ENCODE assay signal across 15 mouse cellular contexts in the genomic region with DNA sequence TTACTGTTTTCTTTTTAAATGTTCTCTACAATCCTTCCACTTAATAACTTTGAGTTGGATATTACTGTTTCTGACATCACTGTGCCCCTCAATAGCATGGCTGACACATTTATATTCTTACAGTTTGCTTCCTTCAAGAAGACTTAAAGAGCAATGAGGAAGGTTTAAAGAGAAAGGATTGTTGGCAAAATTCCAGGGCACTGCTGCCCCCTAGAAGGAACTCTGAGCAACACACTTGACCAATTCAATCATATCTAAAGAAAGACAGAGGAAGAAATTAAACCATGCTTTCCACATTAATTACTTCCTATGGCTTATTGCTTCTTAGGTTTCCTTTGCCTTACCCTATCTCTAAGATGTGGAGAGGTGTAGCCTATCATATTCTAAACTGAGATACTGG. TPM values are rescaled to one million over a fixed set of nuclear protein-coding genes. Genes with fewer than 3 reads are reported as not detected.
DNase-seq lines count a peak whose midpoint lies in the region; ATAC-seq and TF ChIP-seq lines count a peak whose summit lies in the region.
"Had no signal": no experiment of that assay in that cellular context is flagged by ENCODE, and none has a peak within 500 bp of the region (broad histone marks: within the 10 kb centered on the region; RNA-seq: fewer than 3 reads in every experiment).

No protein-coding gene starts in this region.

- no peaks in the 10 kb centered on the region for H3K27me3 ChIP-seq in hindbrain, embryonic 14.5 days (ENCODE audit: control insufficient read depth, insufficient read depth, low read length)
- H3K27me3 ChIP-seq in hindbrain, embryonic 16.5 days (replicated peaks; ENCODE audit: control insufficient read depth, insufficient read depth, low read length) = no peaks in the 10 kb centered on the region
- H3K27me3 ChIP-seq in lung, postnatal 0 days (replicated peaks; ENCODE audit: insufficient read depth, low read length) = no peaks in the 10 kb centered on the region
- H3K27me3 ChIP-seq: embryonic facial prominence, embryonic 15.5 days; forebrain, embryonic 15.5 days; neural tube, embryonic 12.5 days had no signal

- TF ChIP-seq CTCF in lung, postnatal 0 days (IDR thresholded peaks at IDR 0.05) = peak; percentile 33

- no peaks in the 10 kb centered on the region for H3K36me3 ChIP-seq in hindbrain, embryonic 14.5 days (replicated peaks; ENCODE audit: control insufficient read depth, insufficient read depth)
- no peaks in the 10 kb centered on the region for H3K36me3 ChIP-seq in hindbrain, embryonic 16.5 days (ENCODE audit: control insufficient read depth, insufficient read depth, low read length)
- H3K36me3 ChIP-seq in lung, postnatal 0 days (ENCODE audit: insufficient read depth, low read length) = no peaks in the 10 kb centered on the region
- H3K36me3 ChIP-seq: embryonic facial prominence, embryonic 15.5 days; forebrain, embryonic 15.5 days; neural tube, embryonic 12.5 days had no signal

- TF ChIP-seq EP300 in lung, postnatal 0 days (IDR thresholded peaks at IDR 0.05) = no peak

- no peak overlapping the region for H3K4me3 ChIP-seq in hindbrain, embryonic 14.5 days (replicated peaks; ENCODE audit: low read length)
- no peak overlapping the region for H3K4me3 ChIP-seq in hindbrain, embryonic 16.5 days (ENCODE audit: low read length)
- H3K4me3 ChIP-seq in lung, postnatal 0 days (ENCODE audit: low read depth, low read length) = no peak overlapping the region
- H3K4me3 ChIP-seq: embryonic facial prominence, embryonic 15.5 days; forebrain, embryonic 15.5 days; neural tube, embryonic 12.5 days had no signal

- H3K27ac ChIP-seq in hindbrain, embryonic 14.5 days = no peak overlapping the region
- no peak overlapping the region for H3K27ac ChIP-seq in hindbrain, embryonic 16.5 days (ENCODE audit: low read depth, low read length)
- no peak overlapping the region for H3K27ac ChIP-seq in lung, postnatal 0 days (ENCODE audit: low read length)
- H3K27ac ChIP-seq: embryonic facial prominence, embryonic 15.5 days; forebrain, embryonic 15.5 days; neural tube, embryonic 12.5 days had no signal

- no peak for ATAC-seq in hindbrain, embryonic 14.5 days (ENCODE audit: low FRiP score)
- ATAC-seq in hindbrain, embryonic 16.5 days = no peak
- ATAC-seq in lung, postnatal 0 days = no peak
- ATAC-seq: forebrain, embryonic 15.5 days; liver, postnatal 0 days had no signal

- no peaks in the 10 kb centered on the region for H3K4me1 ChIP-seq in hindbrain, embryonic 14.5 days (replicated peaks; ENCODE audit: control insufficient read depth, insufficient read depth, low read length)
- H3K4me1 ChIP-seq in hindbrain, embryonic 16.5 days (ENCODE audit: control insufficient read depth, insufficient read depth, low read depth, low read length) = no peaks in the 10 kb centered on the region
- no peaks in the 10 kb centered on the region for H3K4me1 ChIP-seq in lung, postnatal 0 days (ENCODE audit: insufficient read depth, low read depth, low read length)
- H3K4me1 ChIP-seq: embryonic facial prominence, embryonic 15.5 days; neural tube, embryonic 12.5 days had no signal

- peak; percentile 53 for DNase-seq in hindbrain, embryonic 14.5 days (ENCODE audit: low spot score)
- DNase-seq in lung, postnatal 0 days (ENCODE audit: low spot score) = no peak
- DNase-seq in lung, postnatal 10 days = no peak
- peak; percentile 6 for DNase-seq in NIH3T3 (ENCODE audit: low read depth)
- peak; percentile 65 for DNase-seq in retina, embryonic 14.5 days (ENCODE audit: low spot score)
- no peak for DNase-seq in heart, adult 11 months
- no peak for DNase-seq in lung, postnatal 36 days
- DNase-seq: adrenal gland, postnatal 25 days; kidney, adult 11 months; liver, postnatal 0 days had no signal

- H3K9me3 ChIP-seq in hindbrain, embryonic 14.5 days (ENCODE audit: control insufficient read depth, low read length) = no peaks in the 10 kb centered on the region
- no peaks in the 10 kb centered on the region; the same call in 1 of the 2 replicates for H3K9me3 ChIP-seq in hindbrain, embryonic 16.5 days (ENCODE audit: control insufficient read depth, low read length)
- H3K9me3 ChIP-seq in lung, postnatal 0 days (ENCODE audit: low read length) = no peaks in the 10 kb centered on the region
- H3K9me3 ChIP-seq: embryonic facial prominence, embryonic 15.5 days; forebrain, embryonic 15.5 days; neural tube, embryonic 12.5 days had no signal

- H3K4me2 ChIP-seq in hindbrain, embryonic 14.5 days (replicated peaks) = no peak overlapping the region
- no peak overlapping the region for H3K4me2 ChIP-seq in hindbrain, embryonic 16.5 days (ENCODE audit: low read length)
- H3K4me2 ChIP-seq in lung, postnatal 0 days (replicated peaks; ENCODE audit: low read depth, low read length) = no peak overlapping the region
- H3K4me2 ChIP-seq: embryonic facial prominence, embryonic 15.5 days; forebrain, embryonic 15.5 days; neural tube, embryonic 12.5 days had no signal

- H3K9ac ChIP-seq in hindbrain, embryonic 14.5 days = no peak overlapping the region
- no peak overlapping the region for H3K9ac ChIP-seq in hindbrain, embryonic 16.5 days (ENCODE audit: low read depth, low read length)
- no peak overlapping the region for H3K9ac ChIP-seq in lung, postnatal 0 days (replicated peaks; ENCODE audit: low read depth)
- H3K9ac ChIP-seq: embryonic facial prominence, embryonic 15.5 days; forebrain, embryonic 15.5 days; liver, postnatal 0 days; neural tube, embryonic 12.5 days had no signal

RNA-seq across cellular contexts. Expression of gene Pdha2, which starts 4.8 kb away (rescaled TPM):
- polyA plus RNA-seq in hindbrain, embryonic 14.5 days (2014; fragmentation: Nextera tagmentation; extraction: Ambion mirVana) = not detected in 2 replicates
- polyA plus RNA-seq in hindbrain, embryonic 16.5 days (2015; fragmentation: Nextera tagmentation; extraction: Ambion mirVana) = not detected in 2 replicates
- not detected in 2 replicates for polyA plus RNA-seq in lung, postnatal 0 days (2015; fragmentation: Nextera tagmentation; extraction: Ambion mirVana)
- polyA plus RNA-seq: embryonic facial prominence, embryonic 15.5 days; forebrain, embryonic 15.5 days; liver, postnatal 0 days; neural tube, embryonic 12.5 days; spleen, adult 2 months had no signal

Comparison
In these comparisons a context has a peak if more than half of its experiments do, and no peak if none do; other contexts are left out.
1. DNase-seq: peak in hindbrain, embryonic 14.5 days (single experiment), NIH3T3 (single experiment) and retina, embryonic 14.5 days (single experiment); none in lung, postnatal 0 days (single experiment), lung, postnatal 10 days (single experiment), heart, adult 11 months (single experiment) and lung, postnatal 36 days (single experiment).